Mouse (Mus musculus): Measurements from ENCODE around the gene Olfr279. TPM values are rescaled to one million over a fixed set of nuclear protein-coding genes. Genes with fewer than 3 reads are reported as not detected.

The Olfr279 gene
- polyA plus RNA-seq (2014; fragmentation: Illumina TruSeq; extraction: RNeasy Lipid Tissue Mini Kit (QIAGEN cat#74804); ENCODE audit: low replicate concordance): not detected

DNA sequence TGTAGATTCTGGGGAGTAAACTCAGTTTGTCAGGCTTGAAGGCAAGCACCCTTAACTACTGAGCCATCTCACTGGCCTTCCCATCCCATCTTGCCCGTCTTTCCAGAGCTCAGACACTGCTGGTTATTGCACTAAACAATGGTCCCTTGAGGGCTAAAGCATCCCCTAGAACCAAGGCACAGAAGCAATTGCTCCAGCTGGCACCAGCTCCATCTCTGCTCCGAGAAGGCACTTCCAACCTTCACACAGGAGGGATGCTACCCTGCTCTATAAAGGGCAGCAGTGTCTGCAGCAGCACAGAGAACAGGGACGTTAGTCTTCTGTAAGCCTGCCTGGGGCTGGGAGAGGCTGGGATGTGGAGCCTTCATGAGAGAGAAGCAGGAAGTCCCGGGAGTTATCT is at the start of gene Olfr279:
TSS of gene Olfr279 (plus strand) at position 301 of the 400 bp plus-strand sequence.

DNA sequence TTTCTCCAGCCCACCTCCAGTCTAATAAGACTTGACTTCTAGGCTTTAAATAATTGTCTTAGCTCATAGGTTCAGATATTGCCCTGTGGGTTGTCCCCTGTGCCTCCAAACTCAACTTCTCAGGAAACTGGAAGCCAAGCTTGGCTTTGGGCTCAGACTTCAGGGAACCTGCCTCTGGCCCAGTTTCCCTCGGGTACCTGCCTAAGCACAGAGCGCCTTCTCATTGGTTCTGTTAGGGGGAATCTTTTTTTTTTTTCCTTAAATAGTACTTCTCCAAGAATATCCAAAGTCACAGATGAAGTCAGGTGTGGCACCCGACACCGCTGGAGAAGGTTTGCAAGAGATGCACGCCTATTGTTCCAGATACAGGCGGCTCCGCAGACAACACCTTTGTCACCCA is 39.9 kb upstream of the Olfr279 start, which contains the start of gene Olfr281:
TSS of gene Olfr281 (plus strand) at position 301 of the 400 bp plus-strand sequence.

DNA sequence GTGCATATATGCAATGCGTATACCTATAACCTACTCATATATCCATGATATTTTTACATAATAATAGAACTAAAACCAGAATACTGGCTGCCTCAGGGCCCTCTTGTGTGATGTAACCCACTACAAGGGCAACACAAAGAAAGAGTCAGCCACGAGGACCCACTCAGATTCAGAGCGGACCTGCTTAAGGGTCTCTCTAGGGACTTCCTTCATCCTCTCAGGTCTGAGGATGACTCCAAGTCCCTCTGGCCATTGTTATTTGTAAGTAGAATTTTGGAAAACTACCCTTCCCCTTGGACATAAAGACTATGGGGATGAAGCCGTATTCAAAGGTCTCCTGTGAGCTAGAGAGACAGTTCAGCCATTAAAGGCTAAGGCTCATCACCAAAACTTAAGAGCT is 22.6 kb upstream of the Olfr279 start, which contains the start of gene OR5BS1P:
TSS of gene OR5BS1P (plus strand) at position 301 of the 400 bp plus-strand sequence.

DNA sequence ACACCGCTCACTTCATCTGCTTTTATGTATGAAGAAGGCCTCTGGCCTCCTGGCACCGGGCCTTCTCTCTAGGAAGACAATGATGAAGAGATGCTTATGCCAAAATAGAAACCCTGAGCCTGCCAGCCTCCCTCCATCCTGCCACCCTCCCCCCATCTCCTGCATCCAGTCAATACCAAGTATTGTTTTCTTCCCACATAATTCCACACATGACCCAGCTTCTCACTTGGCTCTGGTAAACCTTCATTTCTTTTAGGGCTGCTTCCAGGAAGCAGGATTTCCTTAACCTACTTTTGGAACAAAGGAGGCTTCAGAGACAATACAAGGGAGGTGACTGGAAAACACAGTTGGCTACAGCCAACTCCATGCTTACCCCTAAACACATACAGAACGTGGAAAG is 9.5 kb upstream of the Olfr279 start, which contains the start of gene Lalba:
TSS of gene Lalba (minus strand) at position 21 of the 400 bp plus-strand sequence.

DNA sequence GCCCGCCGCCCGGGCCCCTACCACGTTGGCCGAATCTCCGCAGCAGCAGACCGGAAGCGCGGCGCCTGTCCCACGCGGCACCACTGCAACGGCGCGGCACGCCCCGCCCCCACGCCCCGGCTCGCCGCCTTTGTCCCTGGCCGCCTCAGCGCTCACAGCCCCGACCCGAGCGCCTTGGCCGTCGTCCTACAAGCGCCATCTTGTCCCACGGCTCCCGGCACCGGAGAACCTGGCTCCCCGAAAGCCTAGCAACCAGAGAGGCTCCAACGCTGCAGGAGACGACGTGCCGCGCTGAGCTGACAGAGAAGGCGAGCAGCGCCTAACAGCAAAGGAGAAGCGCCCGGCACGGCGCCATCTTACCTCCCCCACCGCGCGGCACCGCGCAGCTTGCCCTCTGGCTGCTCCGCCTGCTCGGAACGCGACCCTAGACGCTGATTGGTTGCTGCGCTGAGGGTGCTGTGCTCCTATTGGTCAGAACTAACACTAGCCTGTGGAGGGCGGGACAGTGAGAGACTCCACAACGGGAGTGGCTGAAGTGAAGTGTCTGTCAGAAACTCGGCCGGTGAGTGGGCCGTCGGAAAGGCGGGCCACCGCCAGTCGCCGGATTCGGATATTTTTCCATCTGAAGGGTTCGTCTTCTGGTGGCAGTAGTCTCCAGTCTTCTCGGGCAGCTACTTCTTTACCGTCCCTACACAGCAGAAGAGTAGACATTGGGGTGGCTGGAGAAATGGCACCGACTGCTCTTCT is 41.9 kb downstream of the Olfr279 start, which contains the start of gene Kansl2:
TSS of gene Kansl2 (minus strand) at position 384 of the 747 bp plus-strand sequence.

Other genes starting within 250 kb of the Olfr279 start
- not detected for gene H1fnt, start 235.1 kb upstream of the Olfr279 start, polyA plus RNA-seq (2014; fragmentation: Illumina TruSeq; extraction: RNeasy Lipid Tissue Mini Kit (QIAGEN cat#74804); ENCODE audit: low replicate concordance)
- 0.63 TPM for gene Zfp641, start 196.2 kb upstream of the Olfr279 start, polyA plus RNA-seq (2014; fragmentation: Illumina TruSeq; extraction: RNeasy Lipid Tissue Mini Kit (QIAGEN cat#74804); ENCODE audit: low replicate concordance)
- gene Olfr285, start 175.0 kb upstream of the Olfr279 start, polyA plus RNA-seq (2014; fragmentation: Illumina TruSeq; extraction: RNeasy Lipid Tissue Mini Kit (QIAGEN cat#74804); ENCODE audit: low replicate concordance): not detected
- gene Olfr284, start 151.4 kb upstream of the Olfr279 start, polyA plus RNA-seq (2014; fragmentation: Illumina TruSeq; extraction: RNeasy Lipid Tissue Mini Kit (QIAGEN cat#74804); ENCODE audit: low replicate concordance): not detected
- not detected for gene Olfr283, start 111.5 kb upstream of the Olfr279 start, polyA plus RNA-seq (2014; fragmentation: Illumina TruSeq; extraction: RNeasy Lipid Tissue Mini Kit (QIAGEN cat#74804); ENCODE audit: low replicate concordance)
- not detected for gene Olfr282, start 61.2 kb upstream of the Olfr279 start, polyA plus RNA-seq (2014; fragmentation: Illumina TruSeq; extraction: RNeasy Lipid Tissue Mini Kit (QIAGEN cat#74804); ENCODE audit: low replicate concordance)
- not detected for gene Olfr281, start 39.8 kb upstream of the Olfr279 start, polyA plus RNA-seq (2014; fragmentation: Illumina TruSeq; extraction: RNeasy Lipid Tissue Mini Kit (QIAGEN cat#74804); ENCODE audit: low replicate concordance)
- gene OR5BS1P, start 22.5 kb upstream of the Olfr279 start, polyA plus RNA-seq (2014; fragmentation: Illumina TruSeq; extraction: RNeasy Lipid Tissue Mini Kit (QIAGEN cat#74804); ENCODE audit: low replicate concordance): not detected
- gene Lalba, start 9.7 kb upstream of the Olfr279 start, polyA plus RNA-seq (2014; fragmentation: Illumina TruSeq; extraction: RNeasy Lipid Tissue Mini Kit (QIAGEN cat#74804); ENCODE audit: low replicate concordance): not detected
- gene Kansl2, start 41.9 kb downstream of the Olfr279 start, polyA plus RNA-seq (2014; fragmentation: Illumina TruSeq; extraction: RNeasy Lipid Tissue Mini Kit (QIAGEN cat#74804); ENCODE audit: low replicate concordance): 28.5 TPM
- gene Ccnt1, start 78.5 kb downstream of the Olfr279 start, polyA plus RNA-seq (2014; fragmentation: Illumina TruSeq; extraction: RNeasy Lipid Tissue Mini Kit (QIAGEN cat#74804); ENCODE audit: low replicate concordance): 58.6 TPM
- gene 4930415O20Rik, start 78.6 kb downstream of the Olfr279 start, polyA plus RNA-seq (2014; fragmentation: Illumina TruSeq; extraction: RNeasy Lipid Tissue Mini Kit (QIAGEN cat#74804); ENCODE audit: low replicate concordance): not detected
- gene Adcy6, start 117.7 kb downstream of the Olfr279 start, polyA plus RNA-seq (2014; fragmentation: Illumina TruSeq; extraction: RNeasy Lipid Tissue Mini Kit (QIAGEN cat#74804); ENCODE audit: low replicate concordance): 3.0 TPM
- gene Cacnb3, start 138.4 kb downstream of the Olfr279 start, polyA plus RNA-seq (2014; fragmentation: Illumina TruSeq; extraction: RNeasy Lipid Tissue Mini Kit (QIAGEN cat#74804); ENCODE audit: low replicate concordance): 0.22 TPM
- gene Ddx23, start 170.5 kb downstream of the Olfr279 start, polyA plus RNA-seq (2014; fragmentation: Illumina TruSeq; extraction: RNeasy Lipid Tissue Mini Kit (QIAGEN cat#74804); ENCODE audit: low replicate concordance): 1.6 TPM
- gene Rnd1, start 185.1 kb downstream of the Olfr279 start, polyA plus RNA-seq (2014; fragmentation: Illumina TruSeq; extraction: RNeasy Lipid Tissue Mini Kit (QIAGEN cat#74804); ENCODE audit: low replicate concordance): not detected
- not detected for gene Ccdc65, start 215.8 kb downstream of the Olfr279 start, polyA plus RNA-seq (2014; fragmentation: Illumina TruSeq; extraction: RNeasy Lipid Tissue Mini Kit (QIAGEN cat#74804); ENCODE audit: low replicate concordance)
- gene Fkbp11, start 235.8 kb downstream of the Olfr279 start, polyA plus RNA-seq (2014; fragmentation: Illumina TruSeq; extraction: RNeasy Lipid Tissue Mini Kit (QIAGEN cat#74804); ENCODE audit: low replicate concordance): not detected